Comparison of ENCODE assay signal across 15 mouse cellular contexts in genomic region chr17:78608716-78609115, GRCm38 (mm10).
"Had no signal": no experiment of that assay in that cellular context is flagged by ENCODE, and none has a peak within 500 bp of the region (broad histone marks: within the 10 kb centered on the region; RNA-seq: fewer than 3 reads in every experiment).

No protein-coding gene starts in this region.

- H3K4me1 ChIP-seq: liver, embryonic 13.5 days; midbrain, embryonic 12.5 days; stomach, embryonic 15.5 days had no signal

- H3K4me2 ChIP-seq: liver, embryonic 13.5 days; midbrain, embryonic 12.5 days; neural tube, embryonic 13.5 days; stomach, embryonic 15.5 days had no signal

- H3K27ac ChIP-seq: kidney, postnatal 0 days; liver, embryonic 13.5 days; midbrain, embryonic 12.5 days; neural tube, embryonic 13.5 days; stomach, embryonic 15.5 days had no signal

- DNase-seq: liver, embryonic 13.5 days; lung, adult 2 months; lung, postnatal 14 days; lung, postnatal 4 days; retina, postnatal 1 day; right cerebral cortex, postnatal 25 days; spleen, adult 18-20 months; thymus, adult 18-20 months; thymus, postnatal 36 days had no signal

- H3K27me3 ChIP-seq: liver, embryonic 13.5 days; midbrain, embryonic 12.5 days; neural tube, embryonic 13.5 days; stomach, embryonic 15.5 days had no signal

- H3K9me3 ChIP-seq: liver, embryonic 13.5 days; midbrain, embryonic 12.5 days; neural tube, embryonic 13.5 days; stomach, embryonic 15.5 days had no signal

- ATAC-seq: midbrain, embryonic 16.5 days had no signal

- H3K9ac ChIP-seq: liver, embryonic 13.5 days; midbrain, embryonic 12.5 days; neural tube, embryonic 13.5 days; stomach, embryonic 15.5 days had no signal

- H3K4me3 ChIP-seq: liver, embryonic 13.5 days; midbrain, embryonic 12.5 days; myocyte; neural tube, embryonic 13.5 days; stomach, embryonic 15.5 days had no signal

- H3K36me3 ChIP-seq: liver, embryonic 13.5 days; midbrain, embryonic 12.5 days; neural tube, embryonic 13.5 days; stomach, embryonic 15.5 days had no signal
